Comparison of ENCODE assay signal across 7 mouse cellular contexts in genomic region chr10:99203577-99204487, GRCm38 (mm10). TPM values are rescaled to one million over a fixed set of nuclear protein-coding genes. Genes with fewer than 3 reads are reported as not detected.
A peak's percentile ranks its signal among the peaks of the same experiment; 100 is the strongest.
DNase-seq lines count a peak whose midpoint lies in the region; ATAC-seq and TF ChIP-seq lines count a peak whose summit lies in the region.

No protein-coding gene starts in this region.

- peaks cover 11% of the 10 kb centered on the region for H3K4me1 ChIP-seq in heart, embryonic 12.5 days (replicated peaks)
- H3K4me1 ChIP-seq in stomach, postnatal 0 days (replicated peaks; ENCODE audit: control insufficient read depth, insufficient read depth): 0 out of 2 replicates have a peak, but pooled peaks cover 3% of the 10 kb centered on the region

- H3K9me3 ChIP-seq in heart, embryonic 12.5 days (replicated peaks): no peaks in the 10 kb centered on the region
- H3K9me3 ChIP-seq in stomach, postnatal 0 days (ENCODE audit: control insufficient read depth, low read length): no peaks in the 10 kb centered on the region

- peak; percentile 74 for DNase-seq in Muller cell, postnatal 12 days (ENCODE audit: inconsistent ontology term)
- peak; percentile 53 for DNase-seq in brain, embryonic 14.5 days (ENCODE audit: low read depth)
- peak; percentile 65 for DNase-seq in kidney, postnatal 10 days
- DNase-seq in stomach, postnatal 0 days (ENCODE audit: low spot score): no peak
- DNase-seq in spleen, postnatal 36 days (ENCODE audit: low spot score in 2 of 2): no peak

- peak overlapping the region; percentile 41 for H3K4me3 ChIP-seq in heart, embryonic 12.5 days
- peak overlapping the region; percentile 32 for H3K4me3 ChIP-seq in stomach, postnatal 0 days (ENCODE audit: low read depth, low read length)

- H3K27ac ChIP-seq in heart, embryonic 12.5 days (ENCODE audit: poor library complexity, severe bottlenecking): peak overlapping the region; percentile 83
- H3K27ac ChIP-seq in stomach, postnatal 0 days (replicated peaks): peak overlapping the region; percentile 50

- H3K27me3 ChIP-seq in heart, embryonic 12.5 days (replicated peaks): no peaks in the 10 kb centered on the region
- H3K27me3 ChIP-seq in stomach, postnatal 0 days (ENCODE audit: control insufficient read depth, insufficient read depth, low read length): no peaks in the 10 kb centered on the region

- H3K9ac ChIP-seq in heart, embryonic 12.5 days: peak overlapping the region; percentile 69
- peak overlapping the region; percentile 58 for H3K9ac ChIP-seq in stomach, postnatal 0 days (ENCODE audit: low read length)

- ATAC-seq in heart, embryonic 12.5 days (ENCODE audit: insufficient number of reproducible peaks, low FRiP score): peak; percentile 59
- peak; percentile 37 for ATAC-seq in megakaryocyte, adult 5-6 weeks (ENCODE audit: poor library complexity, severe bottlenecking)
- ATAC-seq in stomach, postnatal 0 days (ENCODE audit: low FRiP score, low TSS enrichment): peak; percentile 38; the same call in 1 of the 2 replicates

- TF ChIP-seq POLR2A in brain, embryonic 14.5 days (IDR thresholded peaks at IDR 0.05; ENCODE audit: borderline replicate concordance, extremely low read depth, insufficient read depth, insufficient read length, poor library complexity, severe bottlenecking): no peak

- peak overlapping the region; percentile 70 for H3K4me2 ChIP-seq in heart, embryonic 12.5 days
- peak overlapping the region; percentile 53 for H3K4me2 ChIP-seq in stomach, postnatal 0 days (replicated peaks; ENCODE audit: low read depth)

- no peaks in the 10 kb centered on the region for H3K36me3 ChIP-seq in heart, embryonic 12.5 days
- H3K36me3 ChIP-seq in stomach, postnatal 0 days (ENCODE audit: control insufficient read depth, insufficient read depth, low read length): no peaks in the 10 kb centered on the region

- WGBS in heart, embryonic 12.5 days: 1% methylated on average over 29 of the region's 29 CpGs
- 6% methylated on average over 29 of the region's 29 CpGs for WGBS in stomach, postnatal 0 days

- TF ChIP-seq CTCF in brain, embryonic 14.5 days (IDR thresholded peaks at IDR 0.05; ENCODE audit: borderline replicate concordance, extremely low read depth, insufficient read depth, insufficient read length): no peak
- no peak for TF ChIP-seq CTCF in stomach, postnatal 0 days (IDR thresholded peaks at IDR 0.05; ENCODE audit: low read depth)

- no peak for TF ChIP-seq EP300 in stomach, postnatal 0 days (optimal IDR thresholded peaks at IDR 0.05)

RNA-seq across cellular contexts. Expression of gene Dusp6, which starts 59.2 kb away (rescaled TPM):
- polyA plus RNA-seq in brain, embryonic 14.5 days (2012; rRNA removed): 31.8 and 35.9 TPM in 2 replicates
- polyA plus RNA-seq in heart, embryonic 12.5 days (2016; fragmentation: Nextera tagmentation; extraction: Ambion mirVana): 52.6 and 57.1 TPM in 2 replicates
- 47.6 and 51.1 TPM in 2 replicates for total RNA-seq in megakaryocyte, adult 5-6 weeks (2015)
- 43.1 and 48.9 TPM in 2 replicates for total RNA-seq in megakaryocyte, adult 5-6 weeks (2017)
- polyA plus RNA-seq in stomach, postnatal 0 days (2015; fragmentation: Nextera tagmentation; extraction: Ambion mirVana): 17.4 and 18.7 TPM in 2 replicates

Comparison
In these comparisons a context has a peak if more than half of its experiments do, and no peak if none do; other contexts are left out.
1. DNase-seq: peak in Muller cell, postnatal 12 days (single experiment), brain, embryonic 14.5 days (single experiment) and kidney, postnatal 10 days (single experiment); none in stomach, postnatal 0 days (single experiment) and spleen, postnatal 36 days (0 of 2).
2. Peak in every context shown above with its lines, with median percentiles within 50 percentile points of each other: ATAC-seq.